Mouse (Mus musculus) thymus, adult 2 months (tissue): ENCODE measurements around the gene Cacng2.

Experiments
- CTCF ChIP-seq: fragments of 200-500 bp; IDR thresholded peaks from 2 replicates; pipeline ENCODE4 v1.5.1; 2012; ENCODE audit warnings: mild to moderate bottlenecking, control low read depth, low read length, moderate library complexity, borderline replicate concordance; ENCODE audit not compliant: control insufficient read depth, poor library complexity, insufficient read depth; ENCODE audit errors: extremely low read depth
- POLR2A ChIP-seq: fragments of 200-500 bp; IDR thresholded peaks from 2 replicates; pipeline ENCODE4 v1.6.1; 2012; ENCODE audit warnings: mild to moderate bottlenecking, low read length, control low read depth, moderate library complexity; ENCODE audit not compliant: control insufficient read depth, poor library complexity, insufficient read depth; ENCODE audit errors: extremely low read depth

GRCm38 (mm10) chr15:77960693-77961092 is 159.1 kb downstream of the Cacng2 start:
- TF ChIP-seq CTCF (no peak), POLR2A (no peak)
